Mouse (Mus musculus) lung, postnatal 0 days (tissue): ENCODE results near the gene Macf1.

Experiments
- CTCF ChIP-seq: IDR thresholded peaks from 2 replicates; pipeline ENCODE4 v1.5.1; 2016; ENCODE audit warnings: antibody characterized with exemption, mild to moderate bottlenecking
- EP300 ChIP-seq: IDR thresholded peaks from 2 replicates; pipeline ENCODE4 v1.6.1; 2016; ENCODE audit warnings: antibody characterized with exemption, mild to moderate bottlenecking, control low read depth

DNA sequence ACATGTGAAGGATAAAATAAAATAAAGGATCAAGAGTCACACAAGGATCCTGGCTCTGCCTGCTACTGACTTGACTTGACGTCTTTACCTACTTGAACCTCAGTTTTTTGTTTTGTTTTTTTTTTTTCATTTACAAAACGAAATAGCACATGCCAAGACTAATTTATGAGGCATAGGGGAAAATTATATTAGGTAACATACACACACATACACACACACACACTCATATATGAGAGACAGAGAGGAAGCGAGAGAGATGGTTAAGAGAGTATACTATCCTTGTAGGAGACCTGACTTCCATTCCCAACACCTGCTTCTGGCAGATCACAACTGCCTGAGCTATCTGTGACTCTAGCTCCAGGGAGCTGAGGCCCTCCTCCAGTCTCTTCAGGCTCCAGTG is at the start of gene Macf1:
- no peak for TF ChIP-seq CTCF
- TF ChIP-seq EP300, result no peak
